Mouse (Mus musculus): ENCODE data around the gene P2rx7.

Gene P2rx7

DNA sequence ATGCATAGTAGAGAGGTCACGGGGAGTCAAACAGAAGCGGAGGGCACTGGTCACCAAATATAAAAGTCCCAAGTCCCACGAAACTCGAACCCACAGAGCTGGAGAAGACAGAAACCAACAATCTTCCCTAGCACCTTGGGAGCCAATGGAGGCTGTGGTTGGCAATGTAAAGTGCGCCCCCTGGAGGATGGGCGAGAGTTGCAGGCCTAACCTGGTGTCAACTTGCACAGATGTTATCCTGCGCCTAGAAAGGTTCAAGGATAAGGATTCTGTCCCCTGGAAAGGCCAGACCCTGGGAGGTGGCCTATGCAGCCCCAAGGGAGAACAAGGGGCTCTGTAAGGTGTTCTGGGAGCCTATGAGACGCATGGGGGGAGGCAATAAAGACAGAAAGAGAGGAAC, 87.6 kb downstream of the P2rx7 start:
- ATAC-seq (ENCODE audit: low TSS enrichment): no peak

DNA sequence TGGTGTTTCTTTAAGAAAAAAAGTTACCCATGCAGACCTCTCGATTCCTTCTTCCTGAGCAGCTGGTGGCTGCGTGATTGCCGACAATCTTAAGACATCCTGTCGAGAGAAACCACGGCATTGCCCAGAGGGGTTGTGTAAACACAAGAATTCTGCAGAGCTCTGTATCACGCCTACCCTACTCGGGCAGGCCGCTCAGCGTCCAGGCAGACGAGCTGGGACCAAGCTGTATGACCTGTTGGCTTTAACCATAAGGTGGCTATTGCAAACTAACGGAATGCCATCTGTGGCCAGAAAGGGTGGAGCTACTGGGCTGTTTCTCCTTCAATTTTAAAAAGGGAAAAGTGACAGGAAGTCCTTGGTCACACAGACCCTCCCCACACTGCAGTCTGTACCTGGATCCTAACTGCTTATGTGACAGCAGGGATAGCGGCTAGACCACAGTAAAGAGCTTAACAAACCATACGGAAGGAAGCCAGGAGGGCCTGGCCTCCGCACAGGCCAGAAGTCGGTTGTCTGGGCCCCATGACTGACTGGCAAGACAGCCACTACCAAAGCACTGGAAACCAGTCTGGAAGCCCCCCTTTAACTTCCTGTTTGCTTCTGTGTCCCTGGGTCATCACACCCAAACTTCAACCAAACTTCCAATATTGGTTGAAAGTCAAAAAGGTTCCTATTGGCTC, 88.4 kb downstream of the P2rx7 start:
- no peak for ATAC-seq (ENCODE audit: low TSS enrichment)

DNA sequence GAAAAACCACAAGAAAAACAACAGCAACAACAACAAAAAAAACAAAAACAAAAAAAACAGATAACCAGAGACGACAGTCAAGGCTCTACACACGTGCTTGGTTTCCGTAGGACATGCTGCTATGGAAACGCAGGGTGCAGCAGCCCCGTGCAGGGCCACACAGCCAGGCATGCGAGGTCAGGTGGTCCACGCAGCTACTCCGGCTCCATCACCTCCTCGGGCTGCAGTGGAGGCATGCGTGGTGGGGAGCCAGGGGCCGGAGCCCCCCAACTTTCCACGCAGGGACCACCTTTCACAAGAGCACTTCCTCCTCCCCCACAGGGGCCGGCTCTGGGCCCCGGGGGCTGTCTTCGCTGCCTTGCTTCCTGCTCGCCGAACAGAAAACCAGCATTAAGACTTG, 90.2 kb downstream of the P2rx7 start:
- ATAC-seq (ENCODE audit: low TSS enrichment): no peak

DNA sequence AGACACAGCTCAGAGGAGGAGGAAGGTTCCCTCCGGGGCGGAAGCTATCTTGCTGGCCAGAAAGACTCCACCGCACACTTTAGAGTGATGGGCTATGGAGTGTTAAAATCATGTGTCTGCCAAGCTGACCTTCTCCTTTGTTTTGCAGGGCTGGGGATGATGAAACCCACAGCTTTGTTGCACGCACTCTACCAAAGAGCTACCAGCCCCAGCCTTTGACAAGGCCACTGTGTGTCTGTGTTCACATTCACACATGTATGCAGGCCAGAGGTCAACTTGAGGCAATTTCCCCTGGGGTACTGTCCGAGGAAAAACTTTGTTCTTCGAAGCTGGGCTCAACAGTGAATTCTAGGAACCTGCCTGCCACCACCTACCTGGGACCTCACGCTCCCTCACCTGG, 92.1 kb downstream of the P2rx7 start:
- ATAC-seq (ENCODE audit: low TSS enrichment): no peak

DNA sequence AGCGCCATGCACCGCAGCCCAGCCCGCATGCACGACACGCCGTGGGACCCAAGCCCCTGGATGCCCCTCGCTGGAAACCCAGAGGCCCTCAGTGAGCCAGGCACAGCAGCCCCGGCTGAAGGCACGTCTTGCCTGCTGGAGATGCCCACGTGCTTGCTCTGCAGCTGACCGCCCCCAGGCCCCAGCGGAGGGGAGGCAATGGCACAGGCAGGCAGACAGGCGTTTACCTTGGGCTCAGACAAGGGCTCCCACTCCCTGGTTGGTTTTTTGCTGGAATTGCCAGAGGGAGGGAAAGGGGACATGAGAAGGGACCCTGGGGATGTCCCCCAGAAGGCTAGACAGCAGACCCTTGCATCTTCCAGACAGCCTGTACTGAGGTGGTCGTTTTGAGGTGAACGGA, 93.0 kb downstream of the P2rx7 start:
- no peak for ATAC-seq (ENCODE audit: low TSS enrichment)

Data from frontal cortex, adult (tissue).